Mouse (Mus musculus) retina, embryonic 14.5 days (tissue): ENCODE results near the gene Uck2.
A peak's percentile ranks its signal among the peaks of the same experiment; 100 is the strongest.

ENCODE experiments used
- DNase-seq: peaks from one replicate; pipeline ENCODE4 v3.0.0-alpha.2; 2015; ENCODE audit warnings: low spot score

Gene Uck2

GRCm38 (mm10) chr1:167285320-167285355 is at the start of gene Uck2:
TSS of gene Uck2 (minus strand) at chr1:167285320.
- no peak for DNase-seq

GRCm38 (mm10) chr1:167331106-167331505 is 46.0 kb upstream of the Uck2 start:
- DNase-seq = no peak

GRCm38 (mm10) chr1:167328776-167329175 is 43.7 kb upstream of the Uck2 start:
- DNase-seq = no peak

GRCm38 (mm10) chr1:167321691-167322090 is 36.6 kb upstream of the Uck2 start:
- no peak for DNase-seq

- DNase-seq = no peak
Measured at GRCm38 (mm10) chr1:167313220-167313619, 28.1 kb upstream of the Uck2 start.

GRCm38 (mm10) chr1:167312367-167312766 is 27.2 kb upstream of the Uck2 start:
- no peak for DNase-seq

- peak; percentile 98 for DNase-seq
Measured at GRCm38 (mm10) chr1:167308261-167309054, 23.3 kb upstream of the Uck2 start, which contains the start of gene Tmco1. TSS of gene Tmco1 (plus strand) at chr1:167308378.

GRCm38 (mm10) chr1:167307674-167308073 is 22.6 kb upstream of the Uck2 start:
- DNase-seq = no peak

- DNase-seq = peak; percentile 47
Measured at GRCm38 (mm10) chr1:167306451-167307240, 21.5 kb upstream of the Uck2 start.

- no peak for DNase-seq
Measured at GRCm38 (mm10) chr1:167305501-167306137, 20.5 kb upstream of the Uck2 start.

- no peak for DNase-seq
Measured at GRCm38 (mm10) chr1:167300122-167300521, 15.0 kb upstream of the Uck2 start.

- no peak for DNase-seq
Measured at GRCm38 (mm10) chr1:167295679-167296402, 10.7 kb upstream of the Uck2 start.

GRCm38 (mm10) chr1:167292447-167292846 is 7.3 kb upstream of the Uck2 start:
- DNase-seq = no peak

GRCm38 (mm10) chr1:167291610-167292009 is 6.5 kb upstream of the Uck2 start:
- no peak for DNase-seq

- DNase-seq = no peak
Measured at GRCm38 (mm10) chr1:167290263-167290592, 5.1 kb upstream of the Uck2 start.

GRCm38 (mm10) chr1:167289567-167290262 is 4.6 kb upstream of the Uck2 start:
- peak; percentile 74 for DNase-seq

- peak; percentile 23 for DNase-seq
Measured at GRCm38 (mm10) chr1:167288665-167289538, 3.8 kb upstream of the Uck2 start.

- DNase-seq = no peak
Measured at GRCm38 (mm10) chr1:167287156-167287555, 2.0 kb upstream of the Uck2 start.

- no peak for DNase-seq
Measured at GRCm38 (mm10) chr1:167285356-167285755, 236 bp upstream of the Uck2 start.

- peak; percentile 91 for DNase-seq
Measured at GRCm38 (mm10) chr1:167284837-167285319, 242 bp downstream of the Uck2 start.

- peak; percentile 81 for DNase-seq
Measured at GRCm38 (mm10) chr1:167284258-167284836, 773 bp downstream of the Uck2 start.
